Mouse (Mus musculus): ENCODE results near the gene Tgm4. TPM values are rescaled to one million over a fixed set of nuclear protein-coding genes. Genes with fewer than 3 reads are reported as not detected.

Gene Tgm4
- polyA plus RNA-seq, 1 experiment from 2014 or later = 0.24 TPM

- peak; percentile 95 for ATAC-seq (ENCODE audit: low FRiP score, low read depth)
- H3K36me3 ChIP-seq = peaks cover 10% of the 10 kb centered on the region
- no peaks in the 10 kb centered on the region for H3K27me3 ChIP-seq (replicated peaks)
- H3K4me1 ChIP-seq = peaks cover 16% of the 10 kb centered on the region
- peak within 1 kb of the TSS; percentile 90 for H3K4me2 ChIP-seq (replicated peaks)
- no peaks in the 10 kb centered on the region for H3K9me3 ChIP-seq
- WGBS = under 1% methylated on average over 74 of the region's 79 CpGs
- peak within 1 kb of the TSS; percentile 92 for H3K4me3 ChIP-seq
- H3K9ac ChIP-seq = peak within 1 kb of the TSS; percentile 87
- peak within 1 kb of the TSS; percentile 88 for H3K27ac ChIP-seq
These were observed 78.4 kb downstream of the Tgm4 start, which contains the start of the genes Zdhhc3 and Exosc7 for GRCm38 (mm10) chr9:123112805-123113521. TSS of gene Zdhhc3 (minus strand) at chr9:123113205. TSS of gene Exosc7 (plus strand) at chr9:123113215.

- peak overlapping the region; percentile 92 for H3K4me3 ChIP-seq
- H3K27ac ChIP-seq = no peak overlapping the region
- peaks cover 16% of the 10 kb centered on the region for H3K4me1 ChIP-seq
- H3K9ac ChIP-seq = peak overlapping the region; percentile 87
- H3K9me3 ChIP-seq = no peaks in the 10 kb centered on the region
- H3K36me3 ChIP-seq = peaks cover 10% of the 10 kb centered on the region
- WGBS = 67% methylated on average over 6 of the region's 6 CpGs
- ATAC-seq (ENCODE audit: low FRiP score, low read depth) = no peak
- H3K27me3 ChIP-seq (replicated peaks) = no peaks in the 10 kb centered on the region
- H3K4me2 ChIP-seq (replicated peaks) = peak overlapping the region; percentile 90
These were observed 79.4 kb downstream of the Tgm4 start for GRCm38 (mm10) chr9:123113931-123114330.

- Histone ChIP-seq H3K4me2 (replicated peaks) (no peak overlapping the region), H3K4me3 (no peak overlapping the region), H3K4me1 (peaks cover 16% of the 10 kb centered on the region), H3K27ac (no peak overlapping the region), H3K27me3 (replicated peaks) (no peaks in the 10 kb centered on the region), H3K9ac (no peak overlapping the region), H3K9me3 (no peaks in the 10 kb centered on the region), H3K36me3 (peaks cover 25% of the 10 kb centered on the region)
- WGBS = 93% methylated on average over 1 of the region's 1 CpGs
- ATAC-seq (ENCODE audit: low FRiP score, low read depth) = no peak
These were observed 81.0 kb downstream of the Tgm4 start for GRCm38 (mm10) chr9:123115566-123115965.

Other genes starting within 250 kb of the Tgm4 start
- gene Tcaim, start 229.2 kb upstream of the Tgm4 start, polyA plus RNA-seq (2016; fragmentation: Nextera tagmentation; extraction: Ambion mirVana) = 7.1 and 7.8 TPM in 2 replicates
- gene Gm35549, start 190.7 kb upstream of the Tgm4 start, polyA plus RNA-seq (2016; fragmentation: Nextera tagmentation; extraction: Ambion mirVana) = 0.34 TPM in 1 of 2 replicates, not detected in the other
- gene Zfp445, start 168.7 kb upstream of the Tgm4 start, polyA plus RNA-seq (2016; fragmentation: Nextera tagmentation; extraction: Ambion mirVana) = 101 and 115 TPM in 2 replicates
- gene Zkscan7, start 149.0 kb upstream of the Tgm4 start, polyA plus RNA-seq (2016; fragmentation: Nextera tagmentation; extraction: Ambion mirVana) = 4.0 and 4.8 TPM in 2 replicates
- gene Zfp105, start 111.7 kb upstream of the Tgm4 start, polyA plus RNA-seq (2016; fragmentation: Nextera tagmentation; extraction: Ambion mirVana) = 31.1 and 32.0 TPM in 2 replicates
- 29.1 and 31.8 TPM in 2 replicates for gene 1110059G10Rik, start 83.7 kb upstream of the Tgm4 start, polyA plus RNA-seq (2016; fragmentation: Nextera tagmentation; extraction: Ambion mirVana)
- 44.0 and 49.3 TPM in 2 replicates for gene Kif15, start 83.7 kb upstream of the Tgm4 start, polyA plus RNA-seq (2016; fragmentation: Nextera tagmentation; extraction: Ambion mirVana)
- 17.9 and 20.4 TPM in 2 replicates for gene Tmem42, start 13.4 kb upstream of the Tgm4 start, polyA plus RNA-seq (2016; fragmentation: Nextera tagmentation; extraction: Ambion mirVana)
- 79.8 and 80.6 TPM in 2 replicates for gene Zdhhc3, start 78.5 kb downstream of the Tgm4 start, polyA plus RNA-seq (2016; fragmentation: Nextera tagmentation; extraction: Ambion mirVana)
- 83.5 and 83.7 TPM in 2 replicates for gene Exosc7, start 78.5 kb downstream of the Tgm4 start, polyA plus RNA-seq (2016; fragmentation: Nextera tagmentation; extraction: Ambion mirVana)
- gene Clec3b, start 116.2 kb downstream of the Tgm4 start, polyA plus RNA-seq (2016; fragmentation: Nextera tagmentation; extraction: Ambion mirVana) = 0.20 TPM in 1 of 2 replicates, not detected in the other
- 0.27 and 0.30 TPM in 2 replicates for gene Cdcp1, start 181.3 kb downstream of the Tgm4 start, polyA plus RNA-seq (2016; fragmentation: Nextera tagmentation; extraction: Ambion mirVana)
- gene Tmem158, start 226.0 kb downstream of the Tgm4 start, polyA plus RNA-seq (2016; fragmentation: Nextera tagmentation; extraction: Ambion mirVana) = 25.6 and 26.0 TPM in 2 replicates

All from neural tube, embryonic 12.5 days (tissue).